Mouse (Mus musculus) adrenal gland, postnatal 36 days (tissue): Measurements from ENCODE around the gene Gm49380. TPM values are rescaled to one million over a fixed set of nuclear protein-coding genes. Genes with fewer than 3 reads are reported as not detected.
"Not testable (repeated sequence)": the region's sequence is repeated elsewhere in the genome, so short reads cannot be mapped to it uniquely, and the experiment has no call there.

Experiments used
- DNase-seq, 2 experiments: peaks; one replicate each; pipeline ENCODE4 v3.0.0; 2021; ENCODE audit warnings: mixed read lengths in 1 of 2
- total RNA-seq, 2 experiments: library from RNA; stranded (reverse); gene quantifications; 2 replicates each; pipeline ENCODE4 v1.2.3; 2021

Gm49380 gene
- total RNA-seq, 2 experiments from 2014 or later = 0.70 to 0.76 TPM

DNA sequence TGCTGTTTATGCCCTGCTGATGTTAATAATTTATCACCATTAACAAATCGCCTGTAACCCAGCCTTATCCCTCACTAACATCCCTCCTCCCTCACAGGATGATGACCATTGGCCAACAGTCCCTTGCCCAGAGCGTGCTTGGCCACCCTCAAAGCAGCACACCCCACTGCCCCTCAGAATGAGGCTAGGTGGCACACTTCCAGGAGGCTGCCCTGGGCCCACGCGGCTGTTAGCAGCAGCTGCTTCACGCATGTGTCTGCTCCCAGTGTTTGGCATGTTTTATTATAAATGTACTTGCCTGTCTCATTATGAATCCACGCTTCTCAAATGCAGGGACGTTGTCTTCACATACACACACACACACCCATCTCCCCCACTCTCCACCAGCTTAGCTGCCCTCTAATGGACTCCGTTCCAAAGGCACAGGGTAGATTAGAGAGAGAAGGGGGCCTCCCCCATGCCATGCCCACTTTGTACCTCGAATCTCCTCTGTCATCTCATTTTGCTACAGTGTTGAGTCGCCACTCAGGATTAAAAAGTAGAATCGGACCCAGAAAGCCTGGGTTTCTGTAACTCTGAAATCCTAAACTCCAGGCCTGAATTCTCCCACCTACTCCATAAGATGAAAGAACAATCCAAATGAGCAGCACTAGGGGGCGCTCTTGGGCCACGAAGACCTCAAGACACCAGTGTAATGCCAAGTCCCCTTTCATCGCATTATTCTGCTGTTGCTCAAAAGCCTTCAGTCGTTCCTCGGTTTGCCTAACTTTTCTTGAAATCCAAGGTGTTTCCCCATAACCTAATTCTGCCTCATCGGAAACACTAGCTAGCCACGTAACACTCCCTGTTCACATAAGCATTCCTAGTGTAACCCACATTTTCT is 12.5 kb upstream of the Gm49380 start:
- DNase-seq = peak; percentile 87 to 89

GRCm38 (mm10) chr9:44125026-44125425 is 11.7 kb upstream of the Gm49380 start:
- no peak for DNase-seq

DNA sequence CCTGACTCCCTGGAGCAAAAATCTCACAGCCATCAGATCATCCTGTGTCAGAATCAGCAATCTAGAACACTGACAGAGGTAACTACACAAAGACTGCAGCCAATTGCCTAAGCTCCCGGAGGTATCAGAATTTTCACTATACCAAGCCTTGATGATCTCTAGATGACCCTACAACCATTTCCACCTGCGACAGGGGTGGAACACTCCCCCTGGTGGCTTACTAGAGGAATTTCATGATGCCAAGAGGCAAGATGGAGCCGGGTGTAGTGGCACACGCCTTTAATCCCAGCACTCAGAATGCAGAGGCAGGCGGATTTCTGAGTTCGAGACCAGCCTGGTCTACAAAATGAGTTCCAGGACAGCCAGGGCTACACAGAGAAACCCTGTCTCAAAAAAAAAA is 11.0 kb upstream of the Gm49380 start:
- DNase-seq = peak in 1 of 2 experiments; percentile 34

GRCm38 (mm10) chr9:44119948-44120465 is 6.7 kb upstream of the Gm49380 start:
- peak in 1 of 2 experiments; percentile 48 for DNase-seq

DNA sequence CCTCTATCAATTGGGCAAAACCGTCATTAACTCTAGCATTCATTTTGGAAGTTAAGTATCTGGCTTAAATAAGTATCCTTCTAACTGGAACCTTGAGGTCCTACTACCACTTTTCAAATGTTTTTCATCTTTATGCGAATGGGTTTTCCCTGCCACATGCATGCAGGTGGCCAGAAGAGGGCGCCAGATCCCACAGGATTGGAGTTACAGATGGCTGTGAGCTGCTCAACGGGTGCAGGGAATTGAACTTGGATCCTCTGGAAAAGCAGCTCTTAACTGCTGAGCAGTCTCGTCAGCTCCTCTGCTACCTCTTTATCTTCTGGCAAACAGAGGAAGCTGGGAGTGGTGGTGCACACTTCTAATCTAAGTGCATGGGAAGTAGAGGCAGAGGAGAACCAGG is 5.7 kb upstream of the Gm49380 start:
- peak; percentile 62 to 72 for DNase-seq

DNA sequence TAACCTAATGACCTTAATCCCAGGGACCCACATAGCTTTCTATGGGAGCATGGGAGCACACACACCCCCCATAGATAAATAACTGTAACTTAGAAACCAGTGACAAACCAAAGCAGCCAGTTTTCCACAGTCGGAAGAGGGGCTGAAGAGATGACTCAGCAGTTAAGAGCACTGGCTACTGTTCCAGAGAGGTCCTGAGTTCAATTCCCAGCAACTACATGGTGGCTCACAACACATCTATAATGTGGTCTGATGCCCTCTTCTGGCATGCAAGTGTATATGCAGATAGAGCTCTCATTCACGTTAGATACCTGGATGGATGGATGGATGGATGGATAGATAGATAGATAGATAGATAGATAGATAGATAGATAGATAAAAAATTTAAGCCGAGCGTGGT is 2.9 kb upstream of the Gm49380 start:
- DNase-seq = no peak

DNA sequence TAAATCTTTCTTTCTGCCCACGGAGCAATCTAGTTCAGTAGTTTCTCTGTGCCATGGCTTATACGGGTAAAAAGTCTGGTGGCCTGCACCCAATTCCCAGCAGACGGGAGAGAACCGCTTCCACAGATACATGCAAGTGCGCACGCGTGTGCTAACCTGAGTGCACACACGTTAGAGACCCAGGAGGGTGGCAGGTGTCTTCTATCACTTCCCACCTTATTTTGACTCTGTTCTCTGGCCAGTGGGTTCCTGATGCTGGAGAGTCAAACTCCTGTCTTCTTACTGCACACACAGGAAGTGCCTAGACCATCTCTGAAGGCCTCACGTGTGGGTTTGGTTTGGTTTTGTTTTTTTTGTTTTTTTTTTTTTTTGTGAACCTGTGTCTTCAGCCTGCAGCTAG is 2.3 kb upstream of the Gm49380 start:
- DNase-seq = no peak

DNA sequence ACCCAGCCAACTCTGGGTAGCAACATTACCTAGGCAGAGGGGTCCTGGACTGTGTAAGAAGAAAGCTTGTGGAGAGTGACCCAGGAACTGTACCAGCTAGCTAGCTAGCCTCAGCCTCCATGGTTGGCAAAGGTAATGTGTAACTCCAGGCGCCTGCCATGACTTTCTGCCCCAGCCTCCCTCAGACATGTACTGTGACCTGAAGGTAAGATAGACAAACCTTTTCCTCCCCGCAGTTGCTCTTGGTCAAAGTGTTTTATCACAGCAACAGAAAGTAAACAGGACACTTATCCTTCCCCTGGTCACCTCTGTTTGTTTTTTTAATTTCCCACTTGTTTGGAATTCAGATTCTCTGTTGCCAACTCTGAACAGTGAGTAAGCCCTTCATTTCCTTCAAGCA is 1.2 kb upstream of the Gm49380 start:
- no peak for DNase-seq

- DNase-seq = not testable (repeated sequence)
Observed at GRCm38 (mm10) chr9:44111909-44112308, 1.4 kb downstream of the Gm49380 start.

- DNase-seq = peak; percentile 77 to 82
Observed at GRCm38 (mm10) chr9:44109360-44110095, 3.8 kb downstream of the Gm49380 start.

DNA sequence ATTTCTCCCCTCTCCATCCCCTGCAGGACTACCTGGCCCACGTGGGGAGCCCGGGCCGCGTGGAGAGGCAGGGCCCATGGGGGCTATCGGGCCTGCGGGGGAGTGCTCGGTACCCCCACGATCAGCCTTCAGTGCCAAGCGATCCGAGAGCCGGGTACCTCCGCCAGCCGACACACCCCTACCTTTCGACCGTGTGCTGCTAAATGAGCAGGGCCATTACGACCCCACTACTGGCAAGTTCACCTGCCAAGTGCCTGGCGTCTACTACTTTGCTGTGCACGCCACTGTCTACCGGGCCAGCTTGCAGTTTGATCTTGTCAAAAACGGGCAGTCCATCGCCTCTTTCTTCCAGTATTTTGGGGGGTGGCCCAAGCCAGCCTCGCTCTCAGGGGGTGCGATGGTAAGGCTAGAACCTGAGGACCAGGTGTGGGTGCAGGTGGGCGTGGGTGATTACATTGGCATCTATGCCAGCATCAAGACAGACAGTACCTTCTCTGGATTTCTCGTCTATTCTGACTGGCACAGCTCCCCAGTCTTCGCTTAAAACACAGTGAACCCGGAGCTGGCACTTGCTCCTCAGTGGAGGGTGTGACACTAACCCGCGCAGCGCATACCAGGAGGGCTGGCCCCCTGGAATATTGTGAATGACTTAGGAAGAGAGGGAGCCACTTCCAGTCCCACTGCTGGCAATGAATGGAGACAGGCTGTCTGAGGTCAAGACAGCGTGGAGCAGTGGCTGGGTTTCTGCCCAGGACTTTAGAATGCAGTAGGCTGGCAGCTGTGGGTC is 4.8 kb downstream of the Gm49380 start:
- no peak for DNase-seq

DNA sequence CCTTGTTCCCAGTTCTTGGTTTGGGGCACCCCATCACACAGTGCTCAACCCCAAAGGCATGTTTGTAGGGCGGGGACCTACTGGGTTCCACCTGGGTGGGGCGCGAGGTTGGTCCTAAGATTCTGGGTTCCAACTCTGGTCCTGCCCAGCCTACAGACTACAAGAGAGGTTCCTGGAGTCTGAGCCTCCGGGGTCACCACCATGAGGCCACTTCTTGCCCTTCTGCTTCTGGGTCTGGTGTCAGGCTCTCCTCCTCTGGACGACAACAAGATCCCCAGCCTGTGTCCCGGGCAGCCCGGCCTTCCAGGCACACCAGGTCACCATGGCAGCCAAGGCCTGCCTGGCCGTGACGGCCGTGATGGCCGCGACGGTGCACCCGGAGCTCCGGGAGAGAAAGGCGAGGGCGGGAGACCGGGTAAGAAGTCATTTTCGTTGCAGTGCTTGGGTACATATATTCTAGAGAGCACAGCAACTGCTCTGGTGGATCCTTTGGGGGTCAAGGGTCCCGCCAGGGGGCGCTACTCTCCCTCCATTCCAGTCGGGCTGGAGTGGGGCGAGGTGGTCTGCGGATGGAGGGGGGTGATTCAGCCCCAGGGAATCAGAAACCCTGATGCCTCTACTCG is 5.6 kb downstream of the Gm49380 start:
- peak; percentile 79 to 81 for DNase-seq

DNA sequence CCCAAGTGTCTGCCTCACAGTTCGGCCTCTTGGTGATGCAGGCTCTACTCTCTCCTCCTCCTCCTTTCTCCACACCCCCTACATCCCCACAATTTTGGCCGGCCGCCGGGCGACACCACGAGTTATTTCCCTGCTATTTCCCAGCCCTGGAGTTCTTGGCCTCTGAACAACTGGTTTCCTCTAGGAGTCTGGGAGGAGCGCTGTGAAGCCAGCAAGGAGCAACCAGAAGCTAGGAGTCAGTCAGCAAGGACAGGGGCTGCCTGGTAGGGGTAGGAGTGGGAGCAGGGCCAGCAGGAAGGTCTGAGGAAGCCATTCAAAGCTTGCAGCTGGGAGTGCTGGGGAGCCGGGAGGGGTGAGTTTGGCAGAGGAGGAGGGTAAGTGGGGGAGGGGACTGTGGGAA is 6.2 kb downstream of the Gm49380 start, which contains the start of gene C1qtnf5:
TSS of gene C1qtnf5 (plus strand) at position 136 of the 400 bp plus-strand sequence.
- peak; percentile 82 to 83 for DNase-seq

GRCm38 (mm10) chr9:44106596-44106995 is 6.7 kb downstream of the Gm49380 start:
- no peak for DNase-seq

GRCm38 (mm10) chr9:44106182-44106581 is 7.1 kb downstream of the Gm49380 start:
- DNase-seq = no peak

- DNase-seq = no peak
Observed at GRCm38 (mm10) chr9:44105781-44106180, 7.5 kb downstream of the Gm49380 start.

GRCm38 (mm10) chr9:44104881-44105280 is 8.4 kb downstream of the Gm49380 start:
- DNase-seq = peak in 1 of 2 experiments; percentile 58

GRCm38 (mm10) chr9:44101490-44101889 is 11.8 kb downstream of the Gm49380 start, which contains the start of gene Mfrp:
Gene Mfrp (plus strand): TSS chr9:44101729.
- DNase-seq = no peak

GRCm38 (mm10) chr9:44096536-44096935 is 16.8 kb downstream of the Gm49380 start:
- DNase-seq = peak in 1 of 2 experiments; percentile 53

DNA sequence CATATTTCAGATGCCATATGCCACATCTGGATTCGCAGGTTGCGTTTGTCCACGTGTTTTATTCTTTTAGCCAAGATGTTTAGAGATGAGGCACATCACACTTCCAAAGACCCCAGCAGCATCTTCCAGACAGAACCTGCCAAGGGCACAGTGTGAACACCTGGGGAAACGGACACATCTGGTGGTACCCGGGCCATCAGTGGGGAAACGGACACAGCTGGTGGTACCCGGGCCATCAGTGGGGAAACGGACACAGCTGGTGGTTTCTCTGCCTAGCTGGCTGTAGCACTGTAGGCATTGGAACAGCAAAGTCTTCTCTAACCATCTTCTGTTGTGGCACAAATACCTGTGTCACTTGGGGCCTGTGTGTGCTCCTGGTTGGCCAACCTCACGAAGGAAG is 17.5 kb downstream of the Gm49380 start:
- no peak for DNase-seq

GRCm38 (mm10) chr9:44094737-44095136 is 18.6 kb downstream of the Gm49380 start:
- DNase-seq = no peak
